Mouse (Mus musculus) gastrocnemius, adult 18-20 months (tissue): ENCODE results near the gene Csrnp1. TPM values are rescaled to one million over a fixed set of nuclear protein-coding genes. Genes with fewer than 3 reads are reported as not detected.

ENCODE experiments used
- DNase-seq: peaks from one replicate; pipeline ENCODE4 v3.0.0; 2021; ENCODE audit warnings: low spot score
- total RNA-seq, 2 experiments: library from RNA; stranded (reverse); gene quantifications; 2 replicates each; pipeline ENCODE4 v1.2.3; 2021

The Csrnp1 gene
- total RNA-seq, 2 experiments from 2014 or later: 11.4 to 27.0 TPM

DNA sequence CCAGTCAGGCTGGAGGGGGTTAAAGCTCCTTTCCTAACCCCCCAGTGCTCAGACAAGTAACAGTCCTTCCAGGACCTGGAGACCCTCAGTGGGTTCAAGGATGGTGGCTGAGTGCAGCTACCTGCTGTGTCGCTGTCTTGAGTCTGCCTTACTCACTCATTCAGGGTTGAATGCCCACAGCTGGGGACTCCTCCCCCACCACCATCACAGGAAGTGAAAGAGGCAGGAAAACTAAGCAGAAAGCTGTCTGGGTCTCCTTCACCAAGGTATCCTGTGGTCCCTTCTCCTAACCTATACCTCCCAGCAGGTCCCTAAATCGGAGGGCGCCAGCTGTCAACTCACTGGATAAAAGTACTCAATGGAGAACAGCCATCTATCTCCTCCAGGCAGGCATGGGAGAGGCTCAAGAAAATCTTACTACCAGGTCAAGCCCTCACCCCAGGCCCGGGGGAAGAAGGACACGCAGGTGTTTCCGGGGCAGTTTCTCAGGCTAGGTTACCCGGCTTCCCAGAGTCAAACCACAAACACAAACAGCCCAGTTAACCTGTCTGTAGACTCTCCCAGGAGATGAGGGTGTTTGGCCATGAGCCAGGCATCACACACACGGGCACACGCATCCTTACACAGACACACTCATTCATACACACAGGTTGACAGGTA lies 6.2 kb downstream of the Csrnp1 start:
- no peak for DNase-seq

DNA sequence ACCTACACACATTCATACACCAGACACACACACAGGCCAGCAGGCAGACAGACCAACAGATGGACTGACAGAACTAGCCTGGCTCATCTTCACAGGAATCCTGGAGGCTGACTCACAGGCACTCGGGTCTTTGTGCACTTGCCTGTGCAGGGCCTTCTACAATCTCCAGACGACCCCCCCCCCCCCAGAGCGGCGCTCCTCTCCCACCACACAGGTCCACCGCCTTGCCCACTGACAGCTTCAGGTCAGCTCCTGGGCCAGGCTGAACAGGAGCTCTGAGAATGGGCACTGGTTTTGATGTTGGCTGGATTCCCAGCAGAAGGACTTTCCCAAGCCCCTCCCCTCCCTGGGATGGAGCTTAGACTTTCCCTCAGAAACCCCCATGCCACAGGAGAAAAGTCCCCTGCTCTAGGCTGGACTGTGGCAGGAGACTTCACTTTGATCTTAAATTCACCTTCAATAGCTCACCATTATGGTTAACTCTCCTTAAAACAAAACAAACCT lies 6.8 kb downstream of the Csrnp1 start:
- DNase-seq: no peak

DNA sequence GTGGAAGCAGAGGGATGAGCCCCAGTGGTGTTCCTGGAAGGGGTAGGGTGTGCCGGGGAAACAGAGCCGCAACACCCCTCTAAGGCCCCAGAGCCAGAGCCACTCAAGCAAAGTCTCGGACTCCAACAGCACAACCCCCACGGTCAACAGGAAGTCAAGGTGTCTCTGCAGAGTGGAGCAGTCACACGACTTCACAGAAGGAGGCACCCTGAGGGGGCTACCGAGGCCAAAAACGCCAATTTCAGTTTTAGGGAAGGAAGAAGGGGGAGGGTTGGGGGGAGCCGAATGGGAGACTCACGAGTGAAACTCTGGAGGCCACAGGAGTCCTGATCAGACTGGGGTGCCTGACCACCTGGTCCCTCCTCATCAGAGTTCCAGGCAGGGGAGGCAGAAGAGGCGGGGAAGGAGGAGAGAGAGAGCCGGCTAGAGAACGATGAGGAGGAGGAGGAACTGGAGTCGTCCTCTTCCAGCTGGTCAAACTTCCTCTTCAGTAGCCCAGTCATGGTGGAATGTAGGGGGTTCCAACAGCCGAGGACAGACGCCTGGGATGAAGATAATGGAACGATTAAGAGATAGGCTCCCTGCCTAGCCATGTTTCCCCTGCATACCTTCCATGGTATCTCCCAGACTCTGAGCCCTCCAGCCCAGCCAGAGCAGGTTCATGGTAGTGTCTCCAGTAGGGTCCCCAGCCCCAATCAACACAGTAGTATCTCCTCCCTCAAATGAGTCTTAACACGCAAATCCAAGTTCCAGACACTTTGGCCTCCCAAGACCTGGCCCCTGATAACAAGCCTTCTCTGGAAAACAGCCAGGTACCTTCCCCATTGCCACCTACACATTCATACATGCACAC lies 7.5 kb downstream of the Csrnp1 start:
- DNase-seq: no peak

DNA sequence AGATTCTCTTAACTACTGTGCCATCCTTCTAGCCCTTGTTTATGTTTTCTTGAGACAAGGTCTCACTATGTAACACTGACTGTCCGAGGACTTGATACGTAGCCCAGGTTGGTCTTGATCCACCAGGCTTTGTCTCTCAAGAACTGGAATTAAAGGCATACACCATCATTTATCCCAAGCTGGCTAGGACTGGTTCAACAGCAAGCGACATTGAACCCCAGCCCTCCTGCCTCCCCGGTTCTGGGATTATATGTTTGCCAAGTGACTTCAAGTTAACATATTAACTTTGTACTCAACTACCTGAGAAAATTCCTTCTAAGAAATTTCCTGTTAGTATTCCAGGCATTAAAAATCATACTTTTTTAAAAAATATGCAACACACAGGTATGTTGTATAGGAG lies 9.2 kb downstream of the Csrnp1 start:
- DNase-seq: no peak

DNA sequence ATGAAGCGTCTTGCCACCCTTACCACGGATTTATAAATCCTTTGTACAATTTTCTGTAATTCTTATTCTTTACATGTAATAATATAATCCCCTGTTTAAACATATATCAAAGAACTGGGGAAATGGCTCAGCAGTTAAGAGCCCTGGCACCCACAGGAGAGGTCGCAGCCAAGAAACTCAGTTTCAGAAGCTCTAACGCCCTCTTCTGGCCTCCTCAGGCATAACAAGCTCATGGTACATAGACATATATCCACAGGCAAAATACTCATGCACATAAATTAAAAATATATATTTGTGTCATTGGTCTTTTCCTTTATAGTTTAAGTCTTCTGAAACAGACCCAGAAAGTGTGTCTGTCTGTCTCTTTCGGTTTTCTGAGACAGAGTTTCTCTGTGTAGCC lies 9.8 kb downstream of the Csrnp1 start:
- no peak for DNase-seq

DNA sequence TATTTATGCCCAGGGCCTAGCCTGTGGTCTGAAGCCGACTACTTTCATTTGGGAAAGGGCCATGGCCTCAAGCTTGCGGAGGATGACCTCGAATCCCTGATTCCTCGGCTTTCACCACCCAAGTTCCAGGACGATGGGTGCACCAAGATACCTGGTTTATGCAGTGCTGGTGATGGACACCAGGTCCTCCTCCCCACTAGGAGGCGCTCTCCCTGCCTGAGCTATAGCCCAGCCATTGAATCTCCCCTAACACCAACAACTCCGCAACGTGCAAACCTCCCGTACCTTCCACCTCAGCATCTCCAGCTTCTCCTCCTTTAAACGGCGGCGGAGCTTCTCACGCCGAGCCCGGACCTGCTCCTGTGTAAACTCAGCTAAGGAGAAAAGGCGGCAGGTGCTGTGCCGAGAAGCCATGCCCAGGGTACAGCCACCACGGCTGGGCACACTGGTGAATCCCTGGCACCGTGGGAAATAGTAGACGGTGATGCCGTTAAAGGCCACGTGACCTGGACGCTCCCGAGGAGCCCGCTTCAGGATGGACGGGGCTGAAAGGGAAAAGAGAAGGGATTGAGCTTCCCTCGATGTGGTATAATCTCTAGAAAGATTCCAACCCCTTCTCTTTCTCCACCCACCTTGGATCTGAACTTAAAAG lies 10.5 kb downstream of the Csrnp1 start:
- no peak for DNase-seq

DNA sequence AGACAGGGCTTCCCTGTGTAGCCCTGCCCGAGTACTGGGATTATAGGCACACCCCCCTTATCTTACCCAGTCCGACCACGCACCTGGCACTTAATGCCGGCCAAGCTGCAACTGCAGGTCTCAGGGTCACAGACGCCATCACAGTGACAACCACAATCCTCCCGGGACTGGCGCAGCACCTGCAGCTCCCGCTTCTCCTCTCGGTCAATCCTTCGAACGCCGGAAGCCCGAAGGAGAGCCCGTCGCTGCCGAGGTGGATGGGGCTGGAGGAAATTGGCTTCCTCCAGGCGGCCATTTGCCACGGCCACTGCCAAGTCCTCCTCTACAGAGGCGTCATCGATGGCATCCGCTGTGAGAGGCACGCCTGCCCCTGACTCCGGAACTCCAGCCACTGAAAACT lies 11.2 kb downstream of the Csrnp1 start:
- DNase-seq: no peak

DNA sequence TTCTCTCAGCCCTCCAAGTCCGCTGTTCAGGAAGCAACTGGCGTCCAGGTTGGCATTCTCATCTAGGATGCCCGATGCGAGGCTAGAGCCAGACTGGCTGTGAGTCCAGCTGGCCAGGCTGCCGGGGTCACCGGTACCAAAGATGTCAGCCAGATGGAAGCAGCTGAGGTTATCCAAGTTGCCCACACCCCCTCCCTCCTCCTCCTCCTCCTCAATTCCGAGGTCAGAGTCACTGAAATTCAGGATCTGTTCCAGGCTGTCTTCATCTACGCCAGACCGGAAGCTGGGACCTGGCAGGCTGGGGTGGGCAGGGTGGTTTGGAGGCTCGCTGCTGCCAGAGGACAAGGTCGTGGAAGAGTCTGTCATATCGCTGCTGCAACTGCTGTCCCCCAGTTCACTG lies 11.9 kb downstream of the Csrnp1 start:
- DNase-seq: peak; percentile 66

DNA sequence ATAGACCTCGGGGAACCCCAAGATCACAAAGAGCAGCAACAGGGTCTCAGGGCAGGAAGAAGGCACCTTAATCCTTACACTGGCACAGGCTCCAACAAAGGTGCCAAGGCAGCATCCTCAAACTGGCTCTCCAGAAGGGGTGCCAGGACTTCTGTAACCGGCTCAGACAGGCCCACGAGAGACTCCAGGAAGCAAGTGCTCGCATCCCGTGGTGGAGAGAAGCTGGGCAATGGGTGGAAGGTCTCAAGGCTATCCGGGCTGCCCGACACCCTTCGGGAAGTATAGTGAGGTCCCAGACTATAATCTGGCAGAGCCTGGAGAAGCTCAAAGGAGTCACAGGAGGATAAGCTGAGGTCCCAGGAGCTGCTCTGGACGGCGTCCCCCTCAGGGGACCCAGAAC lies 12.3 kb downstream of the Csrnp1 start:
- DNase-seq: no peak

DNA sequence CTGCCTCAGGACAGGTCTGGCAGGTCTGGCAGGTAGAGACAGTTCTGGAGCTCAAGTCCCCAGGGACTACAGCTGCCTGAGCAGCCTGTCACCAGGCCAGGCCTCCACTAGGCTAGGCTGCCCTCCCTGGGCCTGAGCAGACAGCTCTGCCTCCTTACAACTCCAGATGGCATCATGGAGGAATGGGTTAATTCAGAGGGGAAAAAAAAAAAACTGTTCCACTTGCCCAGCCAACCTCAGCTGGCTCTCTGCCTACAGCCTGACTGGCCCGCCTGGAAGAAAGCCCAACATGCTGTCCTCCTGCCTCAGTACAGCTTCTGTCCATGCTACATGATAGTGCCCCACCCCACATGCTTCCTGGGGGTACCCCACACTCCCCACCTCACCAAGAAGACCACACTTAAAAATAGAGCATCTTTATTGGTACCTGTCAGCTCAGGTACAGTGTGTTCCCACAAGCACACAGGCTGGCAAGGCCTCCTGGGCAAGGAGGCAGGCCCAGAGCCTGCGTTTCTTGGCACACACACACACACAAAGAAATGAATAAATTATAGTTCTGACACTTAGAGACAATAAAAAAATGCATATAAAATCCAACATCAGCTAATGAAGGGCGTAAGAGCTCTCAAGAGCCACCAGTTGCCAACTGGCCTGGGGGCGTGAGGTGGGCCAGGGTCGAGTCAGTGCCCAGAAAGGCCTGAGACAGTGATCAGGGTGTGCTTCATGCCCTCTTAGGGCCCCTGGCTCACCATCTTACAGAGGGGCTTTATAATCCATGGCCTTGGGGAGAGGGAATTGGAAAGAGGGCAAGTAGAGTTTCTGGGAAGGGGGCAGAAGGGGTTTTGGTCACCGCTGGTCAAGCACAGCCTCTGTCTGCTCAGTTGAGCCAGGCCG lies 13.4 kb downstream of the Csrnp1 start:
- DNase-seq: no peak

DNA sequence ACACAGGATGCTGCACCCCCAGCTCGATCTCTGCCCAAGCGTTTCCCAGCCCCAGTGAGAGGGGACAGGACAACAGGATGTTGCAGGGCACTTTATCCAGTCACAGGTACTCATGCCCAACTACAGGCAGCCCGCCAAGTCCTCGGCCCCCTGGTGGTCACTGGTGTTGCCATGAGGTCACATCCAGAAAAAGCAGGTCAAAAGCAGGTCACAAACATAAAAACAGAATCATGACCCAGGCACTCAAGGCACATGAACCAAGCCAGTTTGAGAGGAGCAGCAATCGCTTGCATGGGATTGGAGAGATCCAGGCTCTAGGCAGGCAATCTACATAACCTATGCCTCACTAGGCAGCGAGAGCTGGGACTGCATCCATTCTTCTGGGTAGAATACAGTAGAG lies 14.2 kb downstream of the Csrnp1 start:
- peak; percentile 50 for DNase-seq

DNA sequence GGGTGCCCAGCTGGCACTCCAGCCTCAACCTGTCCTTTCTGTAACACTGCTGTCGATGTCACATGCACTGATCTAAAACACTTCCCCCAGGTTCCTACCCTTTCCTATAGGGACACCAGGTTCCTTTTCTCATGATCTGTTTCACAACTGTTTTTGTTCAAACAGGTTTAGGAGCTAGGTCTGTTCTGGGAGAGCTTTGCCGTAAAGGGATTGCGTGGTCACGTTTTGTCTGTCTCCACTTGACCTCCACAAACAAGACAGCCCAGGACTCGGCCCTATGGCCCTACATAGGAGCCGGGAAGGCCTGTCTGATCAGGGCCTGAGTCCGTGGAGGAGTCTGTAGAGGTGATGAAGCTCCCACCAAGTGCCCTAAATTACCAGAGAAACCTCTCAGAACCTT lies 14.6 kb downstream of the Csrnp1 start:
- no peak for DNase-seq

DNA sequence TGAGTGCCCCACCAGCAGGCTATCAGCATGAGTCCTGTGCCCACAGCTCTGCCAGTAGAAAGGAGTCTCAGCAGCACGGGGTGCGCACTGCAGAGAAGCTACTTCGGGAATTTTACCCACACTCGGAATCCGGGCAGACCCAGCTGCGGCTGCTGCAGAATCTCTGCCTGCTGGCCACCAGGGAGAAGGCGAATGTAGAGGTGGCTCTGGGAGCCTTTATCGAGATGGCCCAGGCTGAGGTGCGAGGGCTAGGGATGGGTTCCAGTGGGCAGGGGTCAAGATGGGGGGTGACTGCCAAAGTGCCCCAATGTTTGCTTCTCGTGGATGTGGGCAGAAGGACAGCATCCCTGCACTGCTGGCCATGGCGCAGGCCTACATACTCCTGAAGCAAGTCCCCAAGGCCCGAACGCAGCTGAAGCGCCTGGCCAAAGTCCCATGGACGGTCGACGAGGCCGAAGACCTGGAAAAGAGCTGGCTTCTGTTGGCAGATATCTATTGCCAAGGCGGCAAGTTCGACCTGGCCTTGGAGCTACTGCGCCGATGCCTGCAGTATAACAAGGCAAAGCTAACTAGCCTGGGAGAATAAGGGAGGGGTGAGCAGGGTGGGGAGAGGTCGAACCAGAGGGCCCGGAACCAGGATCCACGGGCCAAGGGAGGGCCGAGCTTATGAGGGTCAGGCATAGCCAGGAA lies 18.1 kb downstream of the Csrnp1 start:
- no peak for DNase-seq

DNA sequence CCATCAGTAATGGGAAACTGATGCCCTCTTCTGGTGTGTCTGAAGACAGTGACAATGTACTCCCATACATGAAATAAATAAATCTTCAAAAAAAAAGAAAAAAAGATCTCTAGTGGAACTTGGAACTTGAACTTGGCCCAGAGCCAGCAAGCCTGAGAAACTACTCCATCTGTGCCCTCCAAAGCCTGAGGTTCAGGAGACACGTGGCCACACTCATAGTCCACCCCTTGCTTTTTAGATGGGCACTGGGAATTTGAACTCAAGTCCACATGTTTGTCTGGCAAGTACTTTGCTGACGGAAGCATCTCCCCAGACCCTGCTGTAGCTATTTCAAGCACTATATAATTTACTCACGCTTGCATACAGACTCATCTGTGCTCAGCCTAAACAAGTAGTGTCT lies 19.3 kb downstream of the Csrnp1 start:
- no peak for DNase-seq

DNA sequence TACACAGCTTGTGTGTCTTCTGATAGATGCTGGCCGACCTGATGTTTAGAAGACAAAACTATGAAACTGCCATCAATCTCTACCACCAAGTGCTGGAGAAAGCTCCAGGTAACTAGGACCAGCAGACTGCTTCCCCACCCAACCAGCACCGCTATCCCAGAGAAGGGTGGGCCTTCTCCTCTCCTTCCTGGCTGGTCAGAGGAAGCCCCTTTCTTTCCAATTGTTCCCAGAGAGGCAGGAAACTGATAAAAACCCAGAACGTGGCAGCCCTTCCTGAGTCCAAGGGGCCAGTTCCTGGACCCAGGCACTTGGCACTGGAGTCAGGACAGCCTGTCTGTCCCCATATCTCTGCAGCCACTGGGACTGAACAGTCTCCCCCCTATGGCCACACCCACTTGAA lies 20.3 kb downstream of the Csrnp1 start:
- no peak for DNase-seq

DNA sequence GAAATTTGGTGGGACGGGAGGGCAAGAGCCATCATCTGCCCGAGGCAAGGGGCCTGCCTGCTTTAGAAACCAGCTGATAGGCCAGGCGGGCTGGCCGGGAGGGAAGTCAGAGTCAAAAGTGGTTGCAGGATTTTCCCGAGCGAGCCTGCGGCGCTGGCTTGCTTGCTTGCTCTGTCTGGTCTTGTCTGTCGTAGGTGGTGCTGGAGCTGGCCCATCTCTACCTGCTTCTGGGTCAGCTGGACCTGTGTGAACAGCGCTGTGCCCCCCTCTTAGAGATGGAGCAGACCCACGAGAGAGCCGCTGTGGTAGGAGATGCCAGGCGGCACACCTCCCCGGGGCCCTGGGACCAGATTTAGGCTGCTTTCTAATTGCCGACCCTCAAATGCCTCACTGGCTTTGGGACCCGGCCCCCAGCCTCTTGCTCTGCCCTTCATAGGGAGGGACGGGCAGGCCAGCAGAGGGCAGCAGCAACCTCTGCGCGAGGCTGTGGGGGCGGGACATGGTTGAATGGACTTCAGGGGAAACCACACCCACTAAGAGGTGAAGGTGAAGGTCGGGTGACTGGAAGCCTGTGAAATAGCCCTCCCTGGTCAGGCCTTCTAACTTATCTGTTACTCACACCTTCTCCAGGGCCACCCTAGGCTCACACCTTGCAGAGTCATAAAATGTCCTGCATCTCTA lies 21.3 kb downstream of the Csrnp1 start:
- peak; percentile 70 for DNase-seq

DNA sequence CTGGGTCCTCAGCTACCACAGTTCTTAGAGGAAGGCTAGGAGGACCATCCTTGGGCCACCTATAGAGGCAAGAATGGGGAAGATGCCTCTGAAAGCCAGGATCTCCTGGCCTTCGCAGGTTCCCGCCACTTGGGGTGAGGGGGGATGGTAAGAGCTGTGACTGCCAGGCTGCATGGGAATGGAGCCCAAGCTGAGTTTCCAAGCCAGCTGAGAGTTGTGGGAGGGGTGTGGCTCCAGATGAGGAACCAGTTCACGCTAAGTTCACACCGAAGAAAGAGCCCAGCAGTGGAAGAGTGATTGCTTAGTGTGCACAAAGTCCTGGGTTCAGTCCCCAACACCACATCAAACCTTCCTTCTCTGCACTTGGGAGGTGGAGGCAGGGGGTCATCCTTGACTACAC lies 22.2 kb downstream of the Csrnp1 start:
- no peak for DNase-seq

DNA sequence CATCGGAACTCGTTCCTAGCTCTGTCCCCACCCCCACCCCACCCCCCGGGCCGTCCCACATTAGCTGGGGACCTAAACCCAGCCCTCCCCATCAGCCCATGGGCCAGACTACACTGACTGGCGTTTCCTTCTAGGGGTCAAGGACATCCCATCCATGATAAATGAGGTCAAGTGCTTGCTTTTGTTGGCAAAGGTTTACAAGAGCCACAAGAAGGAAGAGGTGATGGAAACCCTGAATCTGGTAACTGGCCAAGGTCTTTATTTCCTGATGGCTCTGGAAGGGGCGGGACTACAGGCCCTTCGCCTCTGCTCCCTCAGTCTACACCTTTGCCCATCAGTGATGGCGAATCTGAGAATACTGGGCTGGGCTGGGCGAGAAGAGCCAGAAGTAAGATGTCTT lies 25.6 kb downstream of the Csrnp1 start:
- no peak for DNase-seq

DNA sequence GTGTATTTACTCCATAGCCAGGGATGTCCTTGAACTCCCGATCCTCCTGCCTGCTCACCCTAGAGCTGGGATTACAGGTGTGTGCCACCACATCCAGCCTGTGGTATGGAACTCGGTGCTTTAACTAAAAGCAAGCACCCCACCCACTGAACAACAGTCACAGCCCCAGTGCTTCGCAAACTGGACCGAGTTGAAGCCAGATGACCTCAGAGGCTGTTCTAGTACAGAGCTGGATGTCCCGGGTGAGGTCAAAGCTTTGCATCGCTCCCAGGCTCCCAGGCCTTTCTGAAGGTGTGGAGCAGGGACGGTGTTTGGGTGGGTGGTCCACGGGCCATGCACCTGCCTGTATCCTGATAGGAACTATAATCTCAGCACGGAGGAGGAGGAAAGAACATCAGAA lies 33.1 kb downstream of the Csrnp1 start:
- no peak for DNase-seq

DNA sequence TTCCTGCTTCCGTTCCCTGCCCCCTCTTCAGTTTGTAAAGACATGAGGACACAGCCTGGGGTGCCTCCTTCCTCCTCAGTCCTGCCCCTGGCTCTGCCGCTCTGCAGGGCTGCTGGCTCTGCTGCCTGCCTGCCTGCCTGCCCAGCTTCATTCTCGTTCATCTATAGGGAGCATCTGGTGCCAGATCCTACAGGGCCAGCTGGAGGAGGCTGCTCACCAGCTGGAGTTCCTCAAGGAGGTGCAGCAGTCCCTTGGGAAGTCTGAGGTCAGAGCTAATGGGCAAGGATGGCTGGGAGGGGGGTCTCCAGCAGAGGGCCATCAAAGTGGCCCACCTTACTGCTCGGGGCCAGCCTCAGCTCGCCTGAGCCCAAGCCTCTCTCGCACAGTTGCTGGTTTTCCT lies 34.0 kb downstream of the Csrnp1 start:
- DNase-seq: no peak
